Mouse (Mus musculus): Measurements from ENCODE around the gene Pdzd8. TPM values are rescaled to one million over a fixed set of nuclear protein-coding genes. Genes with fewer than 3 reads are reported as not detected.

The Pdzd8 gene
- polyA plus RNA-seq, 1 experiment from 2014 or later: 9.7 TPM

GRCm38 (mm10) chr19:59321990-59322389 is 23.6 kb downstream of the Pdzd8 start, which contains the start of gene Rps12-ps3:
Rps12-ps3 (plus strand) TSS chr19:59322290.
- H3K4me2 ChIP-seq: no peak within 1 kb of the TSS
- no peaks in the 10 kb centered on the region for H3K36me3 ChIP-seq
- H3K9ac ChIP-seq: no peak within 1 kb of the TSS
- WGBS: 97% methylated on average over 13 of the region's 14 CpGs
- no peaks in the 10 kb centered on the region for H3K27me3 ChIP-seq
- H3K9me3 ChIP-seq: no peaks in the 10 kb centered on the region
- no peak within 1 kb of the TSS for H3K4me3 ChIP-seq
- no peak within 1 kb of the TSS for H3K27ac ChIP-seq
- H3K4me1 ChIP-seq: no peaks in the 10 kb centered on the region
- no peak for ATAC-seq (ENCODE audit: borderline replicate concordance, extremely low read depth, low FRiP score, low TSS enrichment)

- no peak overlapping the region for H3K4me3 ChIP-seq
- H3K36me3 ChIP-seq: no peaks in the 10 kb centered on the region
- no peak overlapping the region for H3K9ac ChIP-seq
- no peaks in the 10 kb centered on the region for H3K27me3 ChIP-seq
- no peak overlapping the region for H3K4me2 ChIP-seq
- no peaks in the 10 kb centered on the region for H3K4me1 ChIP-seq
- no peaks in the 10 kb centered on the region for H3K9me3 ChIP-seq
- no peak for ATAC-seq (ENCODE audit: borderline replicate concordance, extremely low read depth, low FRiP score, low TSS enrichment)
- H3K27ac ChIP-seq: no peak overlapping the region
Measured at GRCm38 (mm10) chr19:59316571-59316970, 29.0 kb downstream of the Pdzd8 start.

GRCm38 (mm10) chr19:59315308-59315707 is 30.3 kb downstream of the Pdzd8 start:
- no peaks in the 10 kb centered on the region for H3K9me3 ChIP-seq
- no peak overlapping the region for H3K4me3 ChIP-seq
- H3K27me3 ChIP-seq: no peaks in the 10 kb centered on the region
- no peaks in the 10 kb centered on the region for H3K4me1 ChIP-seq
- no peak for ATAC-seq (ENCODE audit: borderline replicate concordance, extremely low read depth, low FRiP score, low TSS enrichment)
- no peak overlapping the region for H3K27ac ChIP-seq
- no peak overlapping the region for H3K9ac ChIP-seq
- no peak overlapping the region for H3K4me2 ChIP-seq
- H3K36me3 ChIP-seq: no peaks in the 10 kb centered on the region

- H3K4me2 ChIP-seq: no peak overlapping the region
- H3K36me3 ChIP-seq: no peaks in the 10 kb centered on the region
- H3K27ac ChIP-seq: no peak overlapping the region
- no peaks in the 10 kb centered on the region for H3K27me3 ChIP-seq
- no peak overlapping the region for H3K9ac ChIP-seq
- H3K4me1 ChIP-seq: no peaks in the 10 kb centered on the region
- no peak for ATAC-seq (ENCODE audit: borderline replicate concordance, extremely low read depth, low FRiP score, low TSS enrichment)
- 82% methylated on average over 5 of the region's 5 CpGs for WGBS
- H3K9me3 ChIP-seq: no peaks in the 10 kb centered on the region
- H3K4me3 ChIP-seq: no peak overlapping the region
Measured at GRCm38 (mm10) chr19:59292183-59292839, 53.3 kb downstream of the Pdzd8 start.

GRCm38 (mm10) chr19:59289811-59290210 is 55.8 kb downstream of the Pdzd8 start:
- Histone ChIP-seq H3K36me3 (no peaks in the 10 kb centered on the region), H3K9ac (no peak overlapping the region), H3K27ac (no peak overlapping the region), H3K27me3 (no peaks in the 10 kb centered on the region), H3K4me3 (no peak overlapping the region), H3K4me2 (no peak overlapping the region), H3K9me3 (no peaks in the 10 kb centered on the region), H3K4me1 (no peaks in the 10 kb centered on the region)
- WGBS: 81% methylated on average over 6 of the region's 6 CpGs
- no peak for ATAC-seq (ENCODE audit: borderline replicate concordance, extremely low read depth, low FRiP score, low TSS enrichment)

GRCm38 (mm10) chr19:59289042-59289441 is 56.5 kb downstream of the Pdzd8 start:
- no peak for ATAC-seq (ENCODE audit: borderline replicate concordance, extremely low read depth, low FRiP score, low TSS enrichment)
- Histone ChIP-seq H3K9ac (no peak overlapping the region), H3K4me1 (no peaks in the 10 kb centered on the region), H3K27ac (no peak overlapping the region), H3K36me3 (no peaks in the 10 kb centered on the region), H3K4me2 (no peak overlapping the region), H3K4me3 (no peak overlapping the region), H3K27me3 (no peaks in the 10 kb centered on the region), H3K9me3 (no peaks in the 10 kb centered on the region)

- Histone ChIP-seq H3K27ac (no peak overlapping the region), H3K4me2 (no peak overlapping the region), H3K9me3 (no peaks in the 10 kb centered on the region), H3K9ac (no peak overlapping the region), H3K4me3 (no peak overlapping the region), H3K4me1 (no peaks in the 10 kb centered on the region), H3K36me3 (no peaks in the 10 kb centered on the region), H3K27me3 (no peaks in the 10 kb centered on the region)
- no peak for ATAC-seq (ENCODE audit: borderline replicate concordance, extremely low read depth, low FRiP score, low TSS enrichment)
- 72% methylated on average over 3 of the region's 3 CpGs for WGBS
Measured at GRCm38 (mm10) chr19:59282001-59282400, 63.6 kb downstream of the Pdzd8 start.

GRCm38 (mm10) chr19:59280841-59281240 is 64.7 kb downstream of the Pdzd8 start:
- H3K27ac ChIP-seq: no peak overlapping the region
- H3K4me2 ChIP-seq: no peak overlapping the region
- H3K36me3 ChIP-seq: no peaks in the 10 kb centered on the region
- no peaks in the 10 kb centered on the region for H3K9me3 ChIP-seq
- no peaks in the 10 kb centered on the region for H3K4me1 ChIP-seq
- no peak overlapping the region for H3K4me3 ChIP-seq
- no peak for ATAC-seq (ENCODE audit: borderline replicate concordance, extremely low read depth, low FRiP score, low TSS enrichment)
- H3K27me3 ChIP-seq: no peaks in the 10 kb centered on the region
- H3K9ac ChIP-seq: no peak overlapping the region

GRCm38 (mm10) chr19:59276354-59276753 is 69.2 kb downstream of the Pdzd8 start:
- Histone ChIP-seq H3K4me1 (no peaks in the 10 kb centered on the region), H3K9me3 (no peaks in the 10 kb centered on the region), H3K27me3 (no peaks in the 10 kb centered on the region), H3K9ac (no peak overlapping the region), H3K4me2 (no peak overlapping the region), H3K27ac (no peak overlapping the region), H3K4me3 (no peak overlapping the region), H3K36me3 (no peaks in the 10 kb centered on the region)
- no peak for ATAC-seq (ENCODE audit: borderline replicate concordance, extremely low read depth, low FRiP score, low TSS enrichment)
- 83% methylated on average over 7 of the region's 7 CpGs for WGBS

- Histone ChIP-seq H3K4me2 (no peak overlapping the region), H3K4me1 (no peaks in the 10 kb centered on the region), H3K27me3 (no peaks in the 10 kb centered on the region), H3K4me3 (no peak overlapping the region), H3K9ac (no peak overlapping the region), H3K9me3 (no peaks in the 10 kb centered on the region), H3K27ac (no peak overlapping the region), H3K36me3 (no peaks in the 10 kb centered on the region)
- 81% methylated on average over 7 of the region's 7 CpGs for WGBS
- ATAC-seq (ENCODE audit: borderline replicate concordance, extremely low read depth, low FRiP score, low TSS enrichment): no peak
Measured at GRCm38 (mm10) chr19:59273190-59273589, 72.4 kb downstream of the Pdzd8 start.

- H3K27ac ChIP-seq: no peak overlapping the region
- no peak for ATAC-seq (ENCODE audit: borderline replicate concordance, extremely low read depth, low FRiP score, low TSS enrichment)
- no peak overlapping the region for H3K4me2 ChIP-seq
Measured at GRCm38 (mm10) chr19:59267417-59267963, 78.1 kb downstream of the Pdzd8 start.

GRCm38 (mm10) chr19:59265907-59266306 is 79.7 kb downstream of the Pdzd8 start:
- Histone ChIP-seq H3K9ac (no peak overlapping the region), H3K4me1 (peaks cover 5% of the 10 kb centered on the region; the same call in 1 of the 2 replicates), H3K27ac (no peak overlapping the region), H3K4me2 (no peak overlapping the region), H3K36me3 (no peaks in the 10 kb centered on the region), H3K27me3 (peaks cover 19% of the 10 kb centered on the region), H3K4me3 (no peak overlapping the region), H3K9me3 (no peaks in the 10 kb centered on the region)
- WGBS: 69% methylated on average over 6 of the region's 6 CpGs
- no peak for ATAC-seq (ENCODE audit: borderline replicate concordance, extremely low read depth, low FRiP score, low TSS enrichment)

More at GRCm38 (mm10) chr19:59267417-59267963, 78.1 kb downstream of the Pdzd8 start:
- no peaks in the 10 kb centered on the region for H3K9me3 ChIP-seq
- no peak overlapping the region for H3K4me3 ChIP-seq
- WGBS: 26% methylated on average over 5 of the region's 5 CpGs
- no peaks in the 10 kb centered on the region for H3K36me3 ChIP-seq
- H3K27me3 ChIP-seq: peaks cover 3% of the 10 kb centered on the region; the same call in 1 of the 2 replicates
- H3K4me1 ChIP-seq: no peaks in the 10 kb centered on the region
- no peak overlapping the region for H3K9ac ChIP-seq
